Mouse (Mus musculus): ENCODE measurements around the gene Ucp3. TPM values are rescaled to one million over a fixed set of nuclear protein-coding genes. Genes with fewer than 3 reads are reported as not detected.
A peak's percentile ranks its signal among the peaks of the same experiment; 100 is the strongest.

The Ucp3 gene
- polyA plus RNA-seq, 1 experiment = not detected

- peaks cover 12% of the 10 kb centered on the region for H3K4me1 ChIP-seq (ENCODE audit: control insufficient read depth, insufficient read depth, low read length)
- TF ChIP-seq EP300 (IDR thresholded peaks at IDR 0.05; ENCODE audit: insufficient read depth, low read depth, low read length) (no peak), POLR2A (IDR thresholded peaks at IDR 0.05; ENCODE audit: insufficient read depth, low read length) (no peak), CTCF (IDR thresholded peaks at IDR 0.05; ENCODE audit: low read depth, low read length) (no peak)
- H3K27me3 ChIP-seq (ENCODE audit: control insufficient read depth, insufficient read depth, low read length, poor library complexity, severe bottlenecking) = no peaks in the 10 kb centered on the region
- H3K27ac ChIP-seq (ENCODE audit: insufficient read depth, low read length) = no peak overlapping the region
- H3K9me3 ChIP-seq (replicated peaks; ENCODE audit: control insufficient read depth, insufficient read depth, low read length, poor library complexity, severe bottlenecking) = no peaks in the 10 kb centered on the region
- no peak overlapping the region for H3K4me3 ChIP-seq (ENCODE audit: low read depth, low read length)
- no peak overlapping the region for H3K9ac ChIP-seq (ENCODE audit: low read depth, poor library complexity, severe bottlenecking)
- peaks cover 19% of the 10 kb centered on the region for H3K36me3 ChIP-seq (ENCODE audit: control insufficient read depth, insufficient read depth, low read length, poor library complexity, severe bottlenecking)
Measured at GRCm38 (mm10) chr7:100497982-100498381, 25.2 kb downstream of the Ucp3 start.

DNA sequence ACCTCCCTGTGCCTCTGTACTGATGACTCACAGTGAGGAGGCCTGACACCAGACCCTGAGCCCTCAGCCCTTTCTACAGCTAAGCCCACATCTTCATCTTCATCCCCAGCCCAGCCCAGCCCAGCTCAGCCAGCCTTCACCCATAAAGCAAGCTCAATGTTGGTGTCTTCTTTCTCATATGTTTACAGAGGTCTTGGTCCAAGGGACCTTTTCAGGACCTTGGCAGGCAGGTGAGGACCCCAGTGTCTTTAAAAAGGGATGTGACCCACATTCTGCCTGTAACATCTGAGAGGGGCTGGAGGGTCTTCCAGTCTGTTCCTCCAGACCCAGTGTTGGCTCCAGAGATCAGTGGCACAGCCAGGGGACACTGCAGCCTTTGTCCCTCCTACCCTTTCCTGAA is 26.7 kb downstream of the Ucp3 start:
- peaks cover 13% of the 10 kb centered on the region for H3K4me1 ChIP-seq (ENCODE audit: control insufficient read depth, insufficient read depth, low read length)
- H3K9ac ChIP-seq (ENCODE audit: low read depth, poor library complexity, severe bottlenecking) = no peak overlapping the region
- no peaks in the 10 kb centered on the region for H3K27me3 ChIP-seq (ENCODE audit: control insufficient read depth, insufficient read depth, low read length, poor library complexity, severe bottlenecking)
- no peak overlapping the region for H3K27ac ChIP-seq (ENCODE audit: insufficient read depth, low read length)
- peaks cover 19% of the 10 kb centered on the region for H3K36me3 ChIP-seq (ENCODE audit: control insufficient read depth, insufficient read depth, low read length, poor library complexity, severe bottlenecking)
- no peak for TF ChIP-seq POLR2A (IDR thresholded peaks at IDR 0.05; ENCODE audit: insufficient read depth, low read length)
- TF ChIP-seq EP300 (IDR thresholded peaks at IDR 0.05; ENCODE audit: insufficient read depth, low read depth, low read length) = no peak
- TF ChIP-seq CTCF (IDR thresholded peaks at IDR 0.05; ENCODE audit: low read depth, low read length) = no peak
- no peaks in the 10 kb centered on the region for H3K9me3 ChIP-seq (replicated peaks; ENCODE audit: control insufficient read depth, insufficient read depth, low read length, poor library complexity, severe bottlenecking)
- H3K4me3 ChIP-seq (ENCODE audit: low read depth, low read length) = no peak overlapping the region

GRCm38 (mm10) chr7:100500276-100500977 is 27.6 kb downstream of the Ucp3 start:
- Histone ChIP-seq H3K4me3 (ENCODE audit: low read depth, low read length) (no peak overlapping the region), H3K9me3 (replicated peaks; ENCODE audit: control insufficient read depth, insufficient read depth, low read length, poor library complexity, severe bottlenecking) (no peaks in the 10 kb centered on the region), H3K27me3 (ENCODE audit: control insufficient read depth, insufficient read depth, low read length, poor library complexity, severe bottlenecking) (no peaks in the 10 kb centered on the region), H3K4me1 (ENCODE audit: control insufficient read depth, insufficient read depth, low read length) (peaks cover 13% of the 10 kb centered on the region), H3K9ac (ENCODE audit: low read depth, poor library complexity, severe bottlenecking) (no peak overlapping the region), H3K36me3 (ENCODE audit: control insufficient read depth, insufficient read depth, low read length, poor library complexity, severe bottlenecking) (peaks cover 19% of the 10 kb centered on the region), H3K27ac (ENCODE audit: insufficient read depth, low read length) (peak overlapping the region; percentile 80)
- TF ChIP-seq EP300 (IDR thresholded peaks at IDR 0.05; ENCODE audit: insufficient read depth, low read depth, low read length) (no peak), POLR2A (IDR thresholded peaks at IDR 0.05; ENCODE audit: insufficient read depth, low read length) (no peak), CTCF (IDR thresholded peaks at IDR 0.05; ENCODE audit: low read depth, low read length) (no peak)

- Histone ChIP-seq H3K4me1 (ENCODE audit: control insufficient read depth, insufficient read depth, low read length) (peaks cover 13% of the 10 kb centered on the region), H3K36me3 (ENCODE audit: control insufficient read depth, insufficient read depth, low read length, poor library complexity, severe bottlenecking) (peaks cover 19% of the 10 kb centered on the region), H3K9ac (ENCODE audit: low read depth, poor library complexity, severe bottlenecking) (no peak overlapping the region), H3K9me3 (replicated peaks; ENCODE audit: control insufficient read depth, insufficient read depth, low read length, poor library complexity, severe bottlenecking) (no peaks in the 10 kb centered on the region), H3K27ac (ENCODE audit: insufficient read depth, low read length) (peak overlapping the region; percentile 80), H3K27me3 (ENCODE audit: control insufficient read depth, insufficient read depth, low read length, poor library complexity, severe bottlenecking) (no peaks in the 10 kb centered on the region), H3K4me3 (ENCODE audit: low read depth, low read length) (no peak overlapping the region)
- no peak for TF ChIP-seq CTCF (IDR thresholded peaks at IDR 0.05; ENCODE audit: low read depth, low read length)
Measured at GRCm38 (mm10) chr7:100501027-100501843, 28.4 kb downstream of the Ucp3 start.

GRCm38 (mm10) chr7:100501844-100502373 is 29.1 kb downstream of the Ucp3 start:
- H3K27ac ChIP-seq (ENCODE audit: insufficient read depth, low read length) = peak overlapping the region; percentile 80
- peaks cover 19% of the 10 kb centered on the region for H3K36me3 ChIP-seq (ENCODE audit: control insufficient read depth, insufficient read depth, low read length, poor library complexity, severe bottlenecking)
- peaks cover 14% of the 10 kb centered on the region for H3K4me1 ChIP-seq (ENCODE audit: control insufficient read depth, insufficient read depth, low read length)
- no peak overlapping the region for H3K9ac ChIP-seq (ENCODE audit: low read depth, poor library complexity, severe bottlenecking)
- H3K27me3 ChIP-seq (ENCODE audit: control insufficient read depth, insufficient read depth, low read length, poor library complexity, severe bottlenecking) = no peaks in the 10 kb centered on the region
- H3K9me3 ChIP-seq (replicated peaks; ENCODE audit: control insufficient read depth, insufficient read depth, low read length, poor library complexity, severe bottlenecking) = no peaks in the 10 kb centered on the region
- H3K4me3 ChIP-seq (ENCODE audit: low read depth, low read length) = no peak overlapping the region
- TF ChIP-seq EP300 (IDR thresholded peaks at IDR 0.05; ENCODE audit: insufficient read depth, low read depth, low read length) (no peak; the same call in 1 of the 2 replicates), CTCF (IDR thresholded peaks at IDR 0.05; ENCODE audit: low read depth, low read length) (no peak), POLR2A (IDR thresholded peaks at IDR 0.05; ENCODE audit: insufficient read depth, low read length) (no peak)
